Comparison of ENCODE assay signal across 8 mouse cellular contexts in the genomic region with DNA sequence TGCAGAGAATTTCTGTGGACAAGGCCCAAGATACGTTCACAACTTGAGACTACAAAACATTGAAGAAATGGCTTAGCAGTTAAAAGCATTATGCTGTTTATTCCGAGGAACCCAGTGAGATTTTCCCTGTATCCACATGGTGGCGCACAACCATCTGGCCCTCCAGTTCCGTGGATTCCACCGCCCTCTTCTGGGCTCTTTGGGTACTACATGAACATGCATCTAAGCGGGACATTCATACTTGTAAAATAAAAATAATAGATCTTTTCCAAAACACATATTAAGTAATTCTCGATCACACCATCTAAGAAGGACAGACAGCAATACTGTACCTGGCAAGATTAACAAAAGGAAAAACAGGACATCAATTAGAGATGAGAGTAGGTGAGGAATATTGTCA. TPM values are rescaled to one million over a fixed set of nuclear protein-coding genes. Genes with fewer than 3 reads are reported as not detected.
DNase-seq lines count a peak whose midpoint lies in the region; ATAC-seq and TF ChIP-seq lines count a peak whose summit lies in the region.

No protein-coding gene starts in this region.

- no peak overlapping the region for H3K9ac ChIP-seq in forebrain, embryonic 11.5 days (ENCODE audit: low read length)
- H3K9ac ChIP-seq in forebrain, embryonic 12.5 days, result no peak overlapping the region

- no peaks in the 10 kb centered on the region; the same call in 1 of the 2 replicates for H3K9me3 ChIP-seq in forebrain, embryonic 11.5 days (ENCODE audit: control insufficient read depth, low read length)
- H3K9me3 ChIP-seq in forebrain, embryonic 12.5 days, result no peaks in the 10 kb centered on the region

- WGBS in forebrain, embryonic 11.5 days, result 24% methylated on average over 7 of the region's 7 CpGs
- WGBS in forebrain, embryonic 12.5 days, result 20% methylated on average over 7 of the region's 7 CpGs

- no peak for TF ChIP-seq POLR2A in embryonic fibroblast, embryonic 13.5 days (IDR thresholded peaks at IDR 0.05; ENCODE audit: low read depth, low read length)

- H3K4me2 ChIP-seq in forebrain, embryonic 11.5 days (ENCODE audit: low read depth, low read length, severe bottlenecking), result no peak overlapping the region
- H3K4me2 ChIP-seq in forebrain, embryonic 12.5 days, result no peak overlapping the region

- peak; percentile 92 for TF ChIP-seq CTCF in embryonic fibroblast, embryonic 13.5 days (IDR thresholded peaks at IDR 0.05; ENCODE audit: borderline replicate concordance, insufficient read depth, low read length)

- peak; percentile 73 for DNase-seq in forebrain, embryonic 11.5 days (ENCODE audit: low spot score)
- peak; percentile 82 for DNase-seq in A20 (ENCODE audit: low read depth, low spot score)
- DNase-seq in adrenal gland, postnatal 25 days, result peak; percentile 73
- DNase-seq in kidney, adult 9 months, result peak; percentile 84
- peak; percentile 79 for DNase-seq in lung, postnatal 25 days (ENCODE audit: low spot score)
- peak; percentile 69 to 89 for DNase-seq in spleen, postnatal 10 days (ENCODE audit: low spot score in 2 of 2)

- H3K27me3 ChIP-seq in forebrain, embryonic 11.5 days (ENCODE audit: control insufficient read depth, insufficient read depth, low read length), result no peaks in the 10 kb centered on the region
- no peaks in the 10 kb centered on the region for H3K27me3 ChIP-seq in forebrain, embryonic 12.5 days

- H3K27ac ChIP-seq in forebrain, embryonic 11.5 days (ENCODE audit: low read depth, low read length), result no peak overlapping the region
- no peak overlapping the region for H3K27ac ChIP-seq in forebrain, embryonic 12.5 days
- no peak overlapping the region for H3K27ac ChIP-seq in embryonic fibroblast, embryonic 13.5 days (ENCODE audit: insufficient read depth, low read length)

- no peaks in the 10 kb centered on the region for H3K4me1 ChIP-seq in forebrain, embryonic 11.5 days (replicated peaks; ENCODE audit: control insufficient read depth, insufficient read depth, low read length)
- no peaks in the 10 kb centered on the region for H3K4me1 ChIP-seq in forebrain, embryonic 12.5 days
- H3K4me1 ChIP-seq in embryonic fibroblast, embryonic 13.5 days (ENCODE audit: control insufficient read depth, insufficient read depth, low read length), result no peaks in the 10 kb centered on the region

- ATAC-seq in forebrain, embryonic 11.5 days (replicated peaks; ENCODE audit: low FRiP score), result no peak
- ATAC-seq in forebrain, embryonic 12.5 days (ENCODE audit: low FRiP score), result no peak

- H3K36me3 ChIP-seq in forebrain, embryonic 11.5 days (ENCODE audit: control insufficient read depth, insufficient read depth, low read length), result no peaks in the 10 kb centered on the region
- H3K36me3 ChIP-seq in forebrain, embryonic 12.5 days (replicated peaks), result no peaks in the 10 kb centered on the region

- no peak overlapping the region for H3K4me3 ChIP-seq in forebrain, embryonic 11.5 days (ENCODE audit: low read depth, low read length)
- no peak overlapping the region for H3K4me3 ChIP-seq in forebrain, embryonic 12.5 days (replicated peaks)
- H3K4me3 ChIP-seq in embryonic fibroblast, embryonic 13.5 days (ENCODE audit: insufficient read depth, low read length), result no peak overlapping the region

RNA-seq across cellular contexts. Expression of a gene that starts 27.3 kb away (rescaled TPM):
- polyA plus RNA-seq in forebrain, embryonic 11.5 days (2014; fragmentation: Nextera tagmentation; extraction: Ambion mirVana), result 4.2 and 4.3 TPM in 2 replicates
- 5.0 and 7.7 TPM in 2 replicates for polyA plus RNA-seq in forebrain, embryonic 12.5 days (2016; fragmentation: Nextera tagmentation; extraction: Ambion mirVana)
- 44.4 and 55.1 TPM in 2 replicates for total RNA-seq in adrenal gland, postnatal 25 days (2021)
- 483 and 1,320 TPM in 2 replicates for polyA plus RNA-seq in embryonic fibroblast, embryonic 13.5 days (2011; ENCODE audit: insufficient read length, low read depth, missing spikeins)

Comparison
In these comparisons a context has a peak if more than half of its experiments do, and no peak if none do; other contexts are left out.
1. RNA of a gene that starts 27.3 kb away (polyA plus RNA-seq): 483 to 1,320 TPM in embryonic fibroblast, embryonic 13.5 days; 5.0 to 7.7 TPM in forebrain, embryonic 12.5 days and 4.2 to 4.3 TPM in forebrain, embryonic 11.5 days; every median in the first group is over 10 times any median in the second.
2. Peak in every context shown above with its lines, with median percentiles within 50 percentile points of each other: DNase-seq.